Mouse (Mus musculus) R1 (cell line): ENCODE data around the gene Plaur.

ENCODE experiments used
- DNase-seq: peaks from one replicate; pipeline ENCODE4 v3.0.0-alpha.2; 2018; ENCODE audit warnings: low read depth, low spot score

Gene Plaur

DNA sequence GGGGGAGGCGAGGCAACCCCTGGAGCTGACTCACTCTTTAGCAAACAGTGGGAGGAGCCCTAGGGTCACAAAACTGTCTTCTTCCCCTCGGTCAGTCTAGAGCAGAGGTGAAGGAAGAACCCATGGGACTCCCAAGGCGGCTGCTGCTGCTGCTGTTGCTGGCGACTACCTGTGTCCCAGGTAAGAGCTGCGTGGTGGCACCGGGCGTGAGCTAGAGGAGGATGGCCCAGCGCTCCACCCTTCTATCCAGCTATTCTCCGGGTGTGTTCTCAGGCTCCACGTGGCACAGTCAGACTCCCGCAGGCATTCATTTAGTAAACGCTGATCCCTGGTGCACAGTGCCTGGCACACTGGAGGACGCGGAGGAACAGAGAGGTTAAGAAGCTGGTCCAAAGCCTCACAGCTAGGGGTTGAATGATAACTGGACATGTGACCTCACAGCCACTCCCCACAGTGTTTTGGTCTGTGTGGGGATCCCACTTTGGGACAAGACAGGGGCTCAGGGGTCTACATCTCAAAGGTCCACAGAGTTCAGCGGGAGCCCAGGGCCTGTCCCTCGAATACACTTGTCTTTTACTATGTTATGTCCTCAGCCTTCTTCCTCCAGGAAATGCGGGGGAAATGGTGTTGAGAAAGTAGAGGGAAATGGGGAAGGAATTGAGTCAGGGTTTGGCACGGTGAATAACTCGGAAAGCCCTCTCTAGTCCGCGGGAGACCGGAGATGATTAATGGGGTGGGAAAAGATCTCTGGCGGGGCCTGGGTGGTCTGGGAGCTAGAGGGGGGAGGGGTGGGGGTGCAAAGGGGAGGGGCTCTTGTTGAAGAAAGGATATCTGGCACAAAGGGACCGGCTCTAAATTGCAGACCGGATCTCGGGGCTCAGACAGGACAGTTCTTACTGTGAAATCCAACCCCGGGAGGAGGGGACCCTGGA, at the start of gene Plaur:
Gene Plaur (plus strand): TSS at position 97 of the 932 bp plus-strand sequence.
- peak; percentile 81 for DNase-seq

DNA sequence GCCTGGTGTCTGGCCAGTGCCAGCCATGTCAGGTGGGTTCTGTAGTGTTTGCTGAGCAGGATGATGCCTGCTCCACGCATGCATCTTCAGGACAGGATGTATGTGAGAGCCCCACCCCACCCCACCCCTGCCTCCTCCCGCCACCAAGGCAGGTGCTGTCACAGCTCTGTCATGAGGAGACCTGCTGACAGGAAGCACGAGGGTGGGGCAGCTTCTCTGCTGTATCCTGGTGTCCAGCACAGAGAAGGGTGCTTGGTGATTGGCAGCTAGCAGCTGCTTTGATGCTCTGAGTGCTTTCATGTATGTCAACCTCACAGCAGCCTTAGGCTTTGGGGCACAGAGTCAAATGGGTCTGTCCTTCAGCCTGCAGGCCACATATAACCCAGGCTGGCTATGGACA, 48.7 kb upstream of the Plaur start:
- DNase-seq: no peak

GRCm38 (mm10) chr7:24415261-24415660, 47.0 kb upstream of the Plaur start:
- DNase-seq: no peak

- no peak for DNase-seq
Observed at GRCm38 (mm10) chr7:24419579-24419978, 42.7 kb upstream of the Plaur start.

DNA sequence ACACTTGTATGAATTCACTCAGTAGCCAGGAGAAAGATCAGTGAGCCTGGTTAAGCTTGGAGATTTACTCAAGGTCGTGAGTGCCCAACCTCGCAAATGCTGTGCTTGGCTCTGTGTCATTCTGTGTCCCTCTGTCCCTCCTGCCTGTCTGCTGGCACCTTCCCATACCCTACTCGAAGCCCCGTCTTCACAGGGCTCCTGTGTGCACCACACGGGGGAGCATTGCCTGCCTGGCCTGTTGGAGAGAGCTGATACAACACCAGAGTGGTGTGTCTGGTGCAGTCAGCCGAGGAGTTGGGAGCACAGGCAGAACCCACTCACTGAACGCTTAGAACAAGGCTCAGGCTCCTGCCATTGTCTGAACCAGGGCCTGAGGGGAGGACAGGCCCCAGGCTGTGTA, 40.6 kb upstream of the Plaur start:
- DNase-seq: no peak

GRCm38 (mm10) chr7:24422251-24422650, 40.0 kb upstream of the Plaur start:
- no peak for DNase-seq

- DNase-seq: no peak
Observed at GRCm38 (mm10) chr7:24423107-24423763, 39.0 kb upstream of the Plaur start.

DNA sequence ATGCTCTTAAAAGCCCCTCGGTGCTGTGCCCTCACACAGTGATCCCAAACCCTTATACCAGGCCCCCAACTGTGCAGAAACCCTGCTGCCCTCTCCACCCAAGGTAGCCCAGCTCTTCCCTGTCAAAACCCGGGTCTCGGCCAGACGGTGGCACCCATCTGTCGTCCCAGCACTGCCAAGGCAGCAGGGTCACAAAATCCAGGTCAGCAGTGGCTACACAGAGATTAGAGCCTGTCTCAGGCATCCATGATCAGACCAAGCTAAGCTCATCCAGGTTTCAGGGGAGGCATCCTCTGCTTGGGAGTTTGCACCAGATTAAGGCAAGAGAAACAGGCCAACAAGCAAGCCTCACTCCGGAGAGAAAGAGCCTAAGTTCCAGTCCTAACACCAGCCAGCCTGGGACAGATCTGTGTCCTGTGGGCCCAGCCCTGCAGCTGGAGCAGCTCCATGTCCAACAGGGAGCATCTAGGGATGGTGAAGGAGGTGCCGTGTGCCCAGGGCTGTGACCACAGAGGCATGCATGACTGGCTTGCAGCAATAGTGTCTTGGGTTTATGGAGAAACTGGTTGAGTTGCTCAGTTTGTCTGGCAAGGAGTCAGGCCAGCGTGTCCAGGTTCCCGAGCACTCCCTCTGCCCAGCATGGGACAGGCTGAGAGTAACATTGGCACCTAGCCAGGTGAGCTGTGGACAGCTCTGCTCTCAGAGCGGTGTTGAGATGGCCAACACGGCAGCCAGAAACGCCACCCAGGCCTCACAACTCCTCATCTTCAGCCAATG, 38.1 kb upstream of the Plaur start:
- no peak for DNase-seq

DNA sequence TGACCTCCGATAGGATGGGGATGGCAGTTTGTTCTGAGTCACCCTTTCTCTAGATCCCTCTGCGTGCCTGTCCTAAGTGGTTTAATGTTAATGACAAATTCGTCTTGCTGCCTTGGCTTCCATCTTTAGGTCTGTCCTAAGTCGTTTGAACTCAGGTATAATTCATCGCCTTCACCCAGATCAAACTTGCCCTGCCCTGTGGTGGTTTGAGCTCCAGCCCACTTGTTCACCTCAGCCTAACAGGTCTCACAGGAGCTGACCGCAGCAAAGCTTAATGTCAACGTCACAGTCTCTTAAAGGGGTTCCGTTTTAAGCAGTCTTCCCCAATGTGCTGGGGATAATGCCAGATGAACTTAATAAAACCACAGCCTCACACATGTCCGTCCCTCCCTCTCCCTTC, 36.4 kb upstream of the Plaur start:
- DNase-seq: no peak

- no peak for DNase-seq
Observed at GRCm38 (mm10) chr7:24427168-24427567, 35.1 kb upstream of the Plaur start.

DNA sequence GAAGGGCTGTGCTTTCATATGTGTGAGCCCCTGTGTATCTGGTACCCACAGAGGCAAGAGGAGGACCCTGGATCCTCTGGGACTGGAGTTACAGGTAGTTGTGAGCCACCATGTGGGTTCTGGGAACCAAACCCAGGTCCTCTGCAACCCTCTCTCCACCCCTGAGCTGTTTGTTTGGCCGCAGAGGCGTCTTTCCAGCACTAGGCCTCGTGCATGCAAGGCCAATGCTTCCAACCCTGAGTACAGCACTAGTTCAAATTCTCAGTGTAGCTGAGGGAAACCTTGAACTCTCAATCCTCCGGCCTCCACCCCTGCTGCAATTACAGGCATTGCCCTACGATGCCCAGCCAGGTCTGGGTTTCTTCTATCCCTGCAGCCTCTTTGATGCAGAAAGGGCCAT, 33.6 kb upstream of the Plaur start:
- no peak for DNase-seq

- no peak for DNase-seq
Observed at GRCm38 (mm10) chr7:24429413-24430112, 32.7 kb upstream of the Plaur start.

DNA sequence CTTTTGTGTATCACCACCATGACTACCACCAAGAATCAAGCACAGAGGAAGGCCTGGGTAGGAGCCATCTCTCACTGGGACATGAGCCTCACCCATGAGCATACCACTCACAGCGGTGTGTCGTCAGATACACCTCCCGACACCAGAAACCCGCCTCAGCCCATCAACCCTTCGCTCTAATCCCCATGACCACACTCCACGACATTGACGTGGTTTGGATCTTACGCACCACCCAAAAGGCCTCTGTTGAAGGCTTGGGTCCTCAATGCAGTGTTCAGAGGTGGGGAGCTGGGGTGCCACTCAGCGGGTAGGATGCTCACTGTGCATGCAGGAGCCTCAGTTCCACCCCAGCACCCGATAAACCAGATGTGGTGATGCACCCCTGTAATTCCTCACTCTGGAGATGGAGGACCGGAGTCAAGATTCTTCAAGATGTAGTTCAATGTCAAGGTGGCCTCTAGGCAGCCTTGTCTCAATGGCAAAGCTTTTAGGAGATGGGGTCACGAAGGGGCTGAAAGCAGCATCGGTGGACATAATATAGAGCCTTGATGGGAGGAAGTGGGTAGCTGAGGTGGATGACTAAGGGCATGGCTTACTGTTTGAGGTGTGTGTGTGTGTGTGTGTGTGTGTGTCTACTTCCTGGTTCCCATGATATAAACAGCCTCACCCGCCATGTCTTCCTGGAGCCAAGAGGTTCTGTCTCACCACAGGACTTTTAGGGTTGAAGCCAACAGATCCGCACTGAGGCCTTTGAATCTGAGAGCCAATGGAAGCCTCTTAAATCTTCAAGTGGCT, 31.5 kb upstream of the Plaur start:
- no peak for DNase-seq

- no peak for DNase-seq
Observed at GRCm38 (mm10) chr7:24431713-24432112, 30.6 kb upstream of the Plaur start.

DNA sequence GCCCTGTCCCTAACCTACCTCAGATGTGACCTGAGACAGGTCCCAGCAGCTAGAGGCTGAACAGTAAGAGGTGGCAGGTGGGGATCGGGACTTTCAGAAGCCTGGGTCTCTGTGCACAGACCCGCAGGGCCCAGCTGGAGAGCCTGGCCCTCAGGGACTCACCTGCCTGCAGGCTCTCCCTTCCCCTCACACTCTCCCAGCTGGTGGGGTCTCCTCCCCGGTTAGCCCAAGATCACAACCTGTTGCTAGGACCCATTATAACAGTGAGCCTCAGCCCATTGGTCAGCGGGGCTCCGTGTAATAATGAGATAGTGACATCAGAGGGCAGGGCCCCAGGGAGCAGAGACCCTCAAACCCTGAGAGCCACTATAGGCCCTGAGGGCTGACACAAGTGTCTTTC, 27.0 kb upstream of the Plaur start:
- DNase-seq: no peak

GRCm38 (mm10) chr7:24437981-24438380, 24.3 kb upstream of the Plaur start:
- DNase-seq: no peak

GRCm38 (mm10) chr7:24439191-24439590, 23.1 kb upstream of the Plaur start:
- DNase-seq: no peak

DNA sequence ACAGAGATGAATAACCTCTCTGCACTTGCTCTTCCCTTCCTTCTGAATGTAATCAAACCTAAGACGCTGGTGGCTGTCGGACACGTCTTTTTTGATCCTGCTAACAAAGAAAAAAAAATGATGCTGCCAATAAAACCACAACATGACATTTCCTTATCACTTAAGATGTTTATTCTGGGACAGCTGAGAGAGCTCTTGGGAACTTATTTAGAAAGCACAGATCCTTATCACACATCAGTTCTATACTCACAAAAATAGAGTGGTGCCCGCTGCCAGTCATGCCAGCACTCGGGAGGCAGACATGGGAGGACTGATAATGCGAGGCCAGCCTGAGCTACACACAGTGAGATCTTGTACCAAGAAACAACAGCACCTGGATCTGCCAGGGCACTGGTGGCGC, 22.4 kb upstream of the Plaur start:
- no peak for DNase-seq

- DNase-seq: peak; percentile 93
Observed at GRCm38 (mm10) chr7:24441785-24442184, 20.5 kb upstream of the Plaur start.

GRCm38 (mm10) chr7:24442313-24442712, 20.0 kb upstream of the Plaur start:
- DNase-seq: no peak
